Mouse (Mus musculus): ENCODE data around the gene Rps6kb2.

GRCm38 (mm10) chr19:4146366-4147021 is 16.7 kb downstream of the Rps6kb2 start:
- TF ChIP-seq POLR2A (IDR thresholded peaks at IDR 0.05; ENCODE audit: extremely low read depth, insufficient read depth, low read length) (no peak), CTCF (IDR thresholded peaks at IDR 0.05; ENCODE audit: extremely low read depth, insufficient read depth, low read length) (no peak)
